In genomic region chr9:41102613-41103012, GRCm38 (mm10) we compare ENCODE assay signal across 11 mouse cellular contexts. TPM values are rescaled to one million over a fixed set of nuclear protein-coding genes. Genes with fewer than 3 reads are reported as not detected.
DNase-seq lines count a peak whose midpoint lies in the region; ATAC-seq lines count a peak whose summit lies in the region.
"Had no signal": no experiment of that assay in that cellular context is flagged by ENCODE, and none has a peak within 500 bp of the region (broad histone marks: within the 10 kb centered on the region; RNA-seq: fewer than 3 reads in every experiment).

No protein-coding gene starts in this region.

- ATAC-seq in embryonic facial prominence, embryonic 15.5 days (ENCODE audit: insufficient number of reproducible peaks, low FRiP score, low TSS enrichment, low read depth): no peak
- no peak for ATAC-seq in heart, embryonic 12.5 days (ENCODE audit: insufficient number of reproducible peaks, low FRiP score)
- ATAC-seq: forebrain, embryonic 14.5 days; hindbrain, embryonic 16.5 days had no signal

- peaks cover 55% of the 10 kb centered on the region for H3K4me1 ChIP-seq in embryonic facial prominence, embryonic 15.5 days
- H3K4me1 ChIP-seq in heart, embryonic 12.5 days (replicated peaks): peaks cover 56% of the 10 kb centered on the region

- H3K4me2 ChIP-seq in embryonic facial prominence, embryonic 15.5 days (replicated peaks): no peak overlapping the region
- H3K4me2 ChIP-seq in heart, embryonic 12.5 days: no peak overlapping the region

- 44% methylated on average over 10 of the region's 10 CpGs for WGBS in embryonic facial prominence, embryonic 15.5 days
- WGBS in heart, embryonic 12.5 days: 56% methylated on average over 10 of the region's 10 CpGs

- peak overlapping the region; percentile 13; the same call in 1 of the 2 replicates for H3K27ac ChIP-seq in embryonic facial prominence, embryonic 15.5 days (replicated peaks)
- H3K27ac ChIP-seq in heart, embryonic 12.5 days (ENCODE audit: poor library complexity, severe bottlenecking): peak overlapping the region; percentile 31; the same call in 1 of the 2 replicates

- intact Hi-C loops in heart, postnatal 25 days (cut with DNase I): no loop called here

- H3K9ac ChIP-seq in embryonic facial prominence, embryonic 15.5 days: no peak overlapping the region
- H3K9ac ChIP-seq in heart, embryonic 12.5 days: no peak overlapping the region

- no peaks in the 10 kb centered on the region for H3K36me3 ChIP-seq in embryonic facial prominence, embryonic 15.5 days
- H3K36me3 ChIP-seq in heart, embryonic 12.5 days: no peaks in the 10 kb centered on the region

- no peak overlapping the region for H3K4me3 ChIP-seq in embryonic facial prominence, embryonic 15.5 days (replicated peaks)
- H3K4me3 ChIP-seq in heart, embryonic 12.5 days: no peak overlapping the region

- H3K9me3 ChIP-seq in embryonic facial prominence, embryonic 15.5 days (replicated peaks): no peaks in the 10 kb centered on the region
- no peaks in the 10 kb centered on the region for H3K9me3 ChIP-seq in heart, embryonic 12.5 days (replicated peaks)

- H3K27me3 ChIP-seq in embryonic facial prominence, embryonic 15.5 days: no peaks in the 10 kb centered on the region
- H3K27me3 ChIP-seq in heart, embryonic 12.5 days (replicated peaks): no peaks in the 10 kb centered on the region

- DNase-seq in heart, adult 18-20 months: peak; percentile 61 to 69
- no peak for DNase-seq in heart, postnatal 25 days (ENCODE audit: low spot score)
- DNase-seq in kidney, postnatal 36 days: peak; percentile 26 to 39
- no peak for DNase-seq in spleen, postnatal 4 days (ENCODE audit: low spot score in 2 of 2)
- DNase-seq in spleen, postnatal 36 days (ENCODE audit: low spot score in 2 of 2): no peak
- no peak for DNase-seq in layer of hippocampus, postnatal 14 days (ENCODE audit: low spot score in 2 of 2)
- DNase-seq: thymus, postnatal 4 days had no signal

RNA-seq across cellular contexts. Expression of gene Ubash3b, which starts 58.9 kb away (rescaled TPM):
- 1 to 10 TPM in 1 of 2 experiments, under 1 TPM in 1; 0.89 to 1.5 TPM for total RNA-seq in heart, adult 18-20 months (2021)
- 1 to 10 TPM in 1 of 2 experiments, under 1 TPM in 1; 0.99 to 1.5 TPM for total RNA-seq in heart, postnatal 25 days (2021)
- polyA plus RNA-seq in embryonic facial prominence, embryonic 15.5 days (2015; fragmentation: Nextera tagmentation; extraction: Ambion mirVana): 8.0 and 8.2 TPM in 2 replicates
- polyA plus RNA-seq in heart, embryonic 12.5 days (2016; fragmentation: Nextera tagmentation; extraction: Ambion mirVana): 13.3 and 13.8 TPM in 2 replicates
- 10 to 100 TPM; 29.0 to 30.4 TPM for total RNA-seq in layer of hippocampus, postnatal 14 days (2021)

Comparison
In these comparisons a context has a peak if more than half of its experiments do, and no peak if none do; other contexts are left out.
1. DNase-seq: peak in heart, adult 18-20 months (2 of 2) and kidney, postnatal 36 days (2 of 2); none in heart, postnatal 25 days (single experiment), spleen, postnatal 4 days (0 of 2), spleen, postnatal 36 days (0 of 2) and layer of hippocampus, postnatal 14 days (0 of 2).
2. RNA of gene Ubash3b, which starts 58.9 kb away (total RNA-seq): 29.0 to 30.4 TPM in layer of hippocampus, postnatal 14 days; 0.99 to 1.5 TPM in heart, postnatal 25 days and 0.89 to 1.5 TPM in heart, adult 18-20 months; every median in the first group is over 10 times any median in the second.